Mouse (Mus musculus): ENCODE measurements around the gene Pip5k1b. TPM values are rescaled to one million over a fixed set of nuclear protein-coding genes. Genes with fewer than 3 reads are reported as not detected.

The Pip5k1b gene
- total RNA-seq, 2 experiments from 2014 or later = 68.4 to 72.1 TPM

- DNase-seq (ENCODE audit: low spot score in 2 of 2) = no peak
- Histone ChIP-seq H3K27ac (peak overlapping the region; percentile 64), H3K4me3 (no peak overlapping the region)
- TF ChIP-seq CTCF (conservative IDR thresholded peaks at IDR 0.05) = no peak
Measured at GRCm38 (mm10) chr19:24268531-24268930, 287.1 kb downstream of the Pip5k1b start.

- Histone ChIP-seq H3K4me3 (no peak overlapping the region), H3K27ac (no peak overlapping the region)
- DNase-seq (ENCODE audit: low spot score in 2 of 2) = no peak
- peak; percentile 29; the same call in 1 of the 2 replicates for TF ChIP-seq CTCF (conservative IDR thresholded peaks at IDR 0.05)
Measured at GRCm38 (mm10) chr19:24266046-24266830, 289.4 kb downstream of the Pip5k1b start.

GRCm38 (mm10) chr19:24264991-24265390 lies 290.7 kb downstream of the Pip5k1b start:
- H3K4me3 ChIP-seq = no peak overlapping the region
- DNase-seq (ENCODE audit: low spot score in 2 of 2) = peak; percentile 68 to 83
- TF ChIP-seq CTCF (conservative IDR thresholded peaks at IDR 0.05) = peak; percentile 90
- no peak overlapping the region for H3K27ac ChIP-seq

GRCm38 (mm10) chr19:24262736-24263135 lies 292.9 kb downstream of the Pip5k1b start:
- no peak for TF ChIP-seq CTCF (conservative IDR thresholded peaks at IDR 0.05)
- H3K4me3 ChIP-seq = no peak overlapping the region
- DNase-seq (ENCODE audit: low spot score in 2 of 2) = no peak
- no peak overlapping the region for H3K27ac ChIP-seq

- DNase-seq (ENCODE audit: low spot score in 2 of 2) = no peak
- peak overlapping the region; percentile 80 for H3K27ac ChIP-seq
- no peak for TF ChIP-seq CTCF (conservative IDR thresholded peaks at IDR 0.05)
- H3K4me3 ChIP-seq = no peak overlapping the region
Measured at GRCm38 (mm10) chr19:24259390-24260351, 296.0 kb downstream of the Pip5k1b start.

GRCm38 (mm10) chr19:24258368-24258767 lies 297.3 kb downstream of the Pip5k1b start:
- H3K4me3 ChIP-seq = no peak overlapping the region
- no peak overlapping the region for H3K27ac ChIP-seq
- no peak for DNase-seq (ENCODE audit: low spot score in 2 of 2)
- TF ChIP-seq CTCF (conservative IDR thresholded peaks at IDR 0.05) = no peak

- no peak for TF ChIP-seq CTCF (conservative IDR thresholded peaks at IDR 0.05)
- no peak for DNase-seq (ENCODE audit: low spot score in 2 of 2)
- Histone ChIP-seq H3K27ac (no peak overlapping the region), H3K4me3 (no peak overlapping the region)
Measured at GRCm38 (mm10) chr19:24257962-24258361, 297.7 kb downstream of the Pip5k1b start.

GRCm38 (mm10) chr19:24253657-24254260 lies 301.9 kb downstream of the Pip5k1b start:
- no peak overlapping the region for H3K4me3 ChIP-seq
- DNase-seq (ENCODE audit: low spot score in 2 of 2) = no peak
- no peak for TF ChIP-seq CTCF (conservative IDR thresholded peaks at IDR 0.05)
- peak overlapping the region; percentile 28 for H3K27ac ChIP-seq

- no peak for DNase-seq (ENCODE audit: low spot score in 2 of 2)
- TF ChIP-seq CTCF (conservative IDR thresholded peaks at IDR 0.05) = no peak
- Histone ChIP-seq H3K4me3 (no peak overlapping the region), H3K27ac (0 out of 2 replicates have a peak overlapping the region, but pooled peaks have one; percentile 32)
Measured at GRCm38 (mm10) chr19:24251869-24252268, 303.8 kb downstream of the Pip5k1b start.

Other genes with a start within 250 kb of the Pip5k1b start
- 10 to 100 TPM; 33.9 to 34.6 TPM for gene Fam122a, start 78.5 kb downstream of the Pip5k1b start, total RNA-seq (2021)
- gene Tmem252, start 118.1 kb upstream of the Pip5k1b start, total RNA-seq (2021) = under 1 TPM; 0.20 to 0.33 TPM

All from layer of hippocampus, adult 2 months (tissue).